Mouse (Mus musculus): ENCODE results near the gene Mta3. TPM values are rescaled to one million over a fixed set of nuclear protein-coding genes. Genes with fewer than 3 reads are reported as not detected.
"Not testable (repeated sequence)": the region's sequence is repeated elsewhere in the genome, so short reads cannot be mapped to it uniquely, and the experiment has no call there.

The Mta3 gene
- polyA plus RNA-seq, 1 experiment from 2014 or later = 41.0 TPM

GRCm38 (mm10) chr17:83708256-83708655 is 2.3 kb downstream of the Mta3 start:
- 65% methylated on average over 10 of the region's 10 CpGs for WGBS
- DNase-seq (no peak), ATAC-seq (ENCODE audit: insufficient read depth) (no peak)
- Histone ChIP-seq H3K9me3 (ENCODE audit: low read depth, low read length) (no peaks in the 10 kb centered on the region), H3K4me3 (ENCODE audit: low read depth, low read length) (no peak overlapping the region), H3K4me1 (ENCODE audit: insufficient read depth) (0 out of 2 replicates have a peak, but pooled peaks cover 5% of the 10 kb centered on the region), H3K36me3 (ENCODE audit: insufficient read depth) (peaks cover 14% of the 10 kb centered on the region), H3K27me3 (ENCODE audit: insufficient read depth, low read length) (no peaks in the 10 kb centered on the region), H3K27ac (ENCODE audit: low read depth) (no peak overlapping the region), H3K9ac (no peak overlapping the region), H3K4me2 (no peak overlapping the region)
- no peak for TF ChIP-seq CTCF (IDR thresholded peaks at IDR 0.05; ENCODE audit: low read depth)

- no peak for TF ChIP-seq CTCF (IDR thresholded peaks at IDR 0.05; ENCODE audit: low read depth)
- Histone ChIP-seq H3K4me3 (ENCODE audit: low read depth, low read length) (no peak overlapping the region), H3K27me3 (ENCODE audit: insufficient read depth, low read length) (no peaks in the 10 kb centered on the region), H3K4me1 (ENCODE audit: insufficient read depth) (0 out of 2 replicates have a peak, but pooled peaks cover 5% of the 10 kb centered on the region), H3K9me3 (ENCODE audit: low read depth, low read length) (no peaks in the 10 kb centered on the region), H3K27ac (ENCODE audit: low read depth) (no peak overlapping the region), H3K4me2 (no peak overlapping the region), H3K9ac (no peak overlapping the region), H3K36me3 (ENCODE audit: insufficient read depth) (peaks cover 14% of the 10 kb centered on the region)
- 85% methylated on average over 6 of the region's 6 CpGs for WGBS
- no peak for ATAC-seq (ENCODE audit: insufficient read depth)
- no peak for DNase-seq
Observed at GRCm38 (mm10) chr17:83708891-83709290, 2.9 kb downstream of the Mta3 start.

DNA sequence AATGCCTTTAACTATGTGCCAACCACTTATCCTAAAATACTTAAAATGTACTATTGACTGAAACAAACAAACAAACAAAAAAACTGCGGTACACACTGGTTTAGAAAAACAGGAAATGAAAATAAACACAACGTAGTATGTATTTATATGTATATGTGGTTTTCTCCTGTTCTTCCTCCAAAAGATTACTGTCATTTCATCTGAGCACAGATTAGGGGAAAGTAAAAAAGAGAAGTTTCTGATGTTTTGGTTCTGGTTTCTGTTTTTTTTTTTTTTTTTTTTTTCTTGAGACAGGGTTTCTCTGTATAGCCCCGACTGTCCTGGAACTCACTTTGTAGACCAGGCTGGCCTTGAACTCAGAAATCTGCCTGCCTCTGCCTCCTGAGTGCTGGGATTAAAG is 3.6 kb downstream of the Mta3 start:
- not testable (repeated sequence) for ATAC-seq (ENCODE audit: insufficient read depth); H3K4me2 ChIP-seq; H3K27ac ChIP-seq (ENCODE audit: low read depth); H3K9ac ChIP-seq; H3K4me3 ChIP-seq (ENCODE audit: low read depth, low read length); DNase-seq; H3K9me3 ChIP-seq (ENCODE audit: low read depth, low read length); H3K4me1 ChIP-seq (ENCODE audit: insufficient read depth); H3K27me3 ChIP-seq (ENCODE audit: insufficient read depth, low read length)
- peaks cover 17% of the 10 kb centered on the region for H3K36me3 ChIP-seq (ENCODE audit: insufficient read depth)
- 86% methylated on average over 3 of the region's 3 CpGs for WGBS

- peaks cover 26% of the 10 kb centered on the region for H3K36me3 ChIP-seq (ENCODE audit: insufficient read depth)
Observed at GRCm38 (mm10) chr17:83710639-83711038, 4.7 kb downstream of the Mta3 start.

DNA sequence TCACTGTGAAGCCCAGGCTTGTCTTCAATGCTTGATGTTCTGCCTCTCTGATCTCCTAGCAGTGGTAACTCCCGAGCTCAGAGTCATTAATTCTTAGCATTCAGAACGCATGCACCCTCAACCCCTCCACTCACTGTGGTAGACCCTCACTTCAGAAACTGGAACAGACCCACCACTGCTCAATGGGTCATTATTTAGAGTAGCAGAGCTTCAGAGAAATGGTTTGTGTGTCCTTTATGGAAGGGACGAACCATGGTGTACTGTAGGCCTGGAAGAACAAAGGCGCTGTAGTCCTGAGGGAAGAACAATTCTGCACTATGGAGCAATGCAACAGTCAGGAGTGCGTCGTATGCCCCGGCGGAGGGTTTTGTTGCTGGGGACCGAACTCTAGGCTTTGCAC is 6.4 kb downstream of the Mta3 start:
- Histone ChIP-seq H3K9ac (no peak overlapping the region), H3K36me3 (ENCODE audit: insufficient read depth) (peaks cover 42% of the 10 kb centered on the region), H3K27me3 (ENCODE audit: insufficient read depth, low read length) (no peaks in the 10 kb centered on the region), H3K4me1 (ENCODE audit: insufficient read depth) (0 out of 2 replicates have a peak, but pooled peaks cover 2% of the 10 kb centered on the region), H3K27ac (ENCODE audit: low read depth) (no peak overlapping the region), H3K4me3 (ENCODE audit: low read depth, low read length) (no peak overlapping the region), H3K9me3 (ENCODE audit: low read depth, low read length) (no peaks in the 10 kb centered on the region), H3K4me2 (no peak overlapping the region)
- ATAC-seq (ENCODE audit: insufficient read depth) (no peak), DNase-seq (no peak)
- TF ChIP-seq CTCF (IDR thresholded peaks at IDR 0.05; ENCODE audit: low read depth) = no peak
- 95% methylated on average over 9 of the region's 9 CpGs for WGBS

More at GRCm38 (mm10) chr17:83710639-83711038, 4.7 kb downstream of the Mta3 start:
- DNase-seq (no peak), ATAC-seq (ENCODE audit: insufficient read depth) (no peak)
- WGBS = 67% methylated on average over 8 of the region's 8 CpGs
- H3K27ac ChIP-seq (ENCODE audit: low read depth) = no peak overlapping the region
- H3K4me3 ChIP-seq (ENCODE audit: low read depth, low read length) = no peak overlapping the region
- no peak overlapping the region for H3K4me2 ChIP-seq
- no peaks in the 10 kb centered on the region for H3K27me3 ChIP-seq (ENCODE audit: insufficient read depth, low read length)
- H3K9ac ChIP-seq = no peak overlapping the region
- H3K4me1 ChIP-seq (ENCODE audit: insufficient read depth) = 0 out of 2 replicates have a peak, but pooled peaks cover 5% of the 10 kb centered on the region
- H3K9me3 ChIP-seq (ENCODE audit: low read depth, low read length) = no peaks in the 10 kb centered on the region
- TF ChIP-seq CTCF (IDR thresholded peaks at IDR 0.05; ENCODE audit: low read depth) = no peak

GRCm38 (mm10) chr17:83720449-83720848 is 14.5 kb downstream of the Mta3 start:
- no peak for TF ChIP-seq CTCF (IDR thresholded peaks at IDR 0.05; ENCODE audit: low read depth)
- no peak overlapping the region for H3K4me3 ChIP-seq (ENCODE audit: low read depth, low read length)
- 80% methylated on average over 12 of the region's 12 CpGs for WGBS
- no peaks in the 10 kb centered on the region for H3K9me3 ChIP-seq (ENCODE audit: low read depth, low read length)
- no peaks in the 10 kb centered on the region for H3K27me3 ChIP-seq (ENCODE audit: insufficient read depth, low read length)
- H3K4me1 ChIP-seq (ENCODE audit: insufficient read depth) = no peaks in the 10 kb centered on the region
- no peak overlapping the region for H3K27ac ChIP-seq (ENCODE audit: low read depth)
- peaks cover 35% of the 10 kb centered on the region for H3K36me3 ChIP-seq (ENCODE audit: insufficient read depth)
- H3K4me2 ChIP-seq = no peak overlapping the region
- DNase-seq (no peak), ATAC-seq (ENCODE audit: insufficient read depth) (no peak)
- H3K9ac ChIP-seq = no peak overlapping the region

DNA sequence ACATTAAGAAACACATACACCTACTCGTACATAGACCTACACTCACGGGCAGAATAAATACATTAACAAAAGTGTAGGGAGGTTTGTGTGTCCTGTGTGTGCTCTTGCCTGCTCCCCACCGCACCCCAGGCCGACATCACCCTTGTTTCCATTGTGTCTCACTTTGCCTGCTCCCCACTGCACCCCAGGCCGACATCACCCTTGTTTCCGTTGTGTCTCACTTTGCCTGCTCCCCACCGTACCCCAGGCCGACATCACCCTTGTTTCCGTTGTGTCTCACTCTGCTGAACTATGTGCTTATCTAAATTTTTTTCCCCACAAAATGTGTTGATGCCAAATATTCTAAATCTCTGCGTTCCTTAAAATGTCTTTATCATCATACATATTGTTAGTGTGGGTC is 15.2 kb downstream of the Mta3 start:
- H3K9me3 ChIP-seq (ENCODE audit: low read depth, low read length) = no peaks in the 10 kb centered on the region
- no peaks in the 10 kb centered on the region for H3K4me1 ChIP-seq (ENCODE audit: insufficient read depth)
- no peak overlapping the region for H3K4me3 ChIP-seq (ENCODE audit: low read depth, low read length)
- H3K9ac ChIP-seq = no peak overlapping the region
- TF ChIP-seq CTCF (IDR thresholded peaks at IDR 0.05; ENCODE audit: low read depth) = no peak
- no peak for ATAC-seq (ENCODE audit: insufficient read depth)
- no peaks in the 10 kb centered on the region for H3K27me3 ChIP-seq (ENCODE audit: insufficient read depth, low read length)
- H3K27ac ChIP-seq (ENCODE audit: low read depth) = no peak overlapping the region
- peaks cover 30% of the 10 kb centered on the region for H3K36me3 ChIP-seq (ENCODE audit: insufficient read depth)
- no peak overlapping the region for H3K4me2 ChIP-seq
- WGBS = 89% methylated on average over 10 of the region's 10 CpGs
- DNase-seq = no peak

DNA sequence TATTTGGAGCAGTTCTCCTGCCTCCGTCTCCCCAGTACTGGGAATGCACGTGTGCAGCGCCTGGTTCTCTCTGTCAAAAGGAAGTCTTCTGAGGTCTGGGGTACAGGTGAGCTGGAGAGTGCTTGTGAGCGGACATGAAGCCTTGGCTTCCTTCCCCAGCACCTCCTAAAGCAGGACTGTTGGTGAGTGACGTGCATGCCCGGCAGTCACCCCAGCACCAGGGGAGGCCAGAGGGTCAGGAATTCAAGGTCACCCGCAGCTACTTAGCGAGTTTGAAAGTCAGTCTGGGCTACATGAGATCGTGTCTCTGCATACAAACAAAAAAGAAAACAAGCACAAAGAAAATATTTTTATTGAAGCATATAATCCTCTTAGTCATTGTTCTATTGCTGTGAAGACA is 17.1 kb downstream of the Mta3 start:
- WGBS = 74% methylated on average over 9 of the region's 9 CpGs
- no peak overlapping the region for H3K4me2 ChIP-seq
- no peaks in the 10 kb centered on the region for H3K9me3 ChIP-seq (ENCODE audit: low read depth, low read length)

More for the DNA sequence above, 17.1 kb downstream of the Mta3 start:
- Histone ChIP-seq H3K36me3 (ENCODE audit: insufficient read depth) (peaks cover 11% of the 10 kb centered on the region; the same call in 1 of the 2 replicates), H3K4me1 (ENCODE audit: insufficient read depth) (no peaks in the 10 kb centered on the region), H3K4me3 (ENCODE audit: low read depth, low read length) (no peak overlapping the region), H3K27ac (ENCODE audit: low read depth) (no peak overlapping the region), H3K9ac (no peak overlapping the region), H3K27me3 (ENCODE audit: insufficient read depth, low read length) (no peaks in the 10 kb centered on the region)
- no peak for ATAC-seq (ENCODE audit: insufficient read depth)
- no peak for DNase-seq
- no peak for TF ChIP-seq CTCF (IDR thresholded peaks at IDR 0.05; ENCODE audit: low read depth)

Measured in lung, embryonic 14.5 days (tissue).